Mouse (Mus musculus): ENCODE data around the gene Trappc4. TPM values are rescaled to one million over a fixed set of nuclear protein-coding genes. Genes with fewer than 3 reads are reported as not detected.
"Not testable (repeated sequence)": the region's sequence is repeated elsewhere in the genome, so short reads cannot be mapped to it uniquely, and the experiment has no call there.

Gene Trappc4
- polyA plus RNA-seq, 1 experiment = 169 TPM

DNA sequence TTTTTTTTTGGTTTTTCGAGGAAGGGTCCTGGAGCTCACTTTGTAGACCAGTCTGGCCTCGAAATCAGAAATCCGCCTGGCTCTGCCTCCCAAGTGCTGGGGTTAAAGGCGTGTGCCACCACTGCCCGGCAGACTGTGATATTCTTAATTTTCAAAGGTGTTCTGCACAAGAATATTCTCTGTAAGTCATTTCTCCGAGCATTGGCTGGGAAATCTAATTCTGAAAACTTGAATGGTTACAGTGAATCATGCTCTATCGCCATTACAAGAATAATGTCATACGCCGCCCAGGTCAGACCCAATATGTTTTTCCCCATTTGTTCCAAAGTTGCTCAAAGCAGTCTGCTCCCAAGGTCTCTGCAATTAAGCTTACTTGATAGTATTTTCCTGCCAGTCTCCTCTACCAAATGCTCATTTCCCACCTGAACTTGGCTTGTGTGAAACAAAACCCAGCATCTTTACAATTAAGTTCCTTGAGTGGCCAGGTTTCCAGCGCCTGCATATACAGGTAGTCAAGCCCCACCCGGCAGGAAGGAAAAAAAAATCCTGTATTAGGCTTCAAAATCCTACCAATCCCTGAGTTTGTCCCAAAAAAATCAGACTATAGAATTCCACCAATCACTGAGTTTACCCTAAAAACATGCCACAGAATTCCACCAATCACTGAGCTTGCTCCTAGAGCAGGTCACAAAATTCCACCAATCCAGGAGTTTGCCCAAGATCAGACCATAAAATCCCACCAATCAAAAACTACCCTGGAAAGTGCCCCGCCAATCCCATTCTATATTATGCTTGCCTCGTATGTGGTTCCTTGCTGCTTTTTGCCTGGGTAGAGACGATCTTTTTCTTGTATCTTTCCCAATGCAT is 11.4 kb upstream of the Trappc4 start, which contains the start of gene Ccdc84:
Ccdc84 (minus strand) TSS at position 51 of the 867 bp plus-strand sequence.
- no peak for TF ChIP-seq CTCF (IDR thresholded peaks at IDR 0.05; ENCODE audit: borderline replicate concordance, extremely low read depth, insufficient read depth, insufficient read length)
- TF ChIP-seq POLR2A (IDR thresholded peaks at IDR 0.05; ENCODE audit: borderline replicate concordance, extremely low read depth, insufficient read depth, insufficient read length, poor library complexity, severe bottlenecking) = no peak
- DNase-seq (ENCODE audit: low read depth) = peak; percentile 31

DNA sequence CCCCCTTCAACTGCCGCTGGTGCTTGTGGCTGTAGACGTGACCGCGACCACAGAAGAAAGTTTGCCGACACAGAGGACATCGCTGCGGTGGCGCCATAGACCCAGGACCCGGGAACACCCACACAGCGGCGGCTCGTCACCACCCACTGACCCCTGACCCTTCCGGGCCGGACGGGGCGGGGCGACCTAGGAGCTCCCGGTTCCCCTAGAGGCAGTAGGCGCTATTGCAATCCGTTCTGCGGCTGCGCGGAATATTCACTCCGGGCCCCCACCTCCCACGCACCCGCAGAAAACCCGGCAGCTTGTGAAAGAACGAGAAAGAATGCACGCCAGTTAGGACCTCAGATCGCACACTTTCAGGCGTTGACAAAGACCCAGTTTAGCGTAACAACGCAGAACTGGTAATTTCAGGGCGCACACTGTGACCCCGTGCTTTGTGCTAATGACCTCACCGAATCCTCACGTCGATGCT is 10.5 kb upstream of the Trappc4 start:
- DNase-seq (ENCODE audit: low read depth) = peak; percentile 96
- TF ChIP-seq POLR2A (IDR thresholded peaks at IDR 0.05; ENCODE audit: borderline replicate concordance, extremely low read depth, insufficient read depth, insufficient read length, poor library complexity, severe bottlenecking) (peak; percentile 2; the same call in 1 of the 2 replicates), CTCF (IDR thresholded peaks at IDR 0.05; ENCODE audit: borderline replicate concordance, extremely low read depth, insufficient read depth, insufficient read length) (peak; percentile 88)

DNA sequence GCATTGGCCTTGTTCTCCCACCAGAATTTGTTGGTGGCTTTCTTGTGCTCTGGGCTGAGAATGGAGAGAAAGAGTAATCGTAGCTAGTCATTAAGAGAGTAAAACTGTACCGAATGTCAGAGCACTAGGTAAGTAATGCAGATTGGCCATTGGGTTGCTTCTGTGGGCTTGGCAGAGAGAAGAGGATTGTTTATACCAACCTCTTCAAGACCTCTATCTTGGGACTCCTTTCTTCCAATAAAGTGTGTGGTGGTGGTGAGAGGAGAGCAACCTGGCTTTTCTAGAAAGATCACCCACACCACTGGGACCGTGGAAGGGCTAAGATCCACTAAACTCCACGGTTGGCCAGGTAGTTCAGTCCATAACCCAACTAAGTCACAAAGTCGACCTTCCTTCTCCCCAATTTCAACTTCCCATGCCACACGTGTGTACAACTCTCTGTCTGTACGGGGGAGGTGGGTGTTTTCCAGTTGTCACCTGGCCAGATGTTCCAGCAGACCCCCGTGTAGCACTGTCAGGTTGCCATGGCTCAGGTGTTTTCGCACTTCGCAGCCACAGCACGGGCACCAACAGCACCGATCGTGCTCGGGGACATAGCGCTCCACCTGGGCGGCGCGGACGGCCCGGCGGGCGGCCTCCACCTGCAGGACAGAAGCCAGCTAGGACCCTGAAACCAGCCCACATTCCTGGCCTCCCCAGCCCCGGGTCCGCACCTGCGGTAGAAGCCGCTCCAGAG is 9.9 kb upstream of the Trappc4 start:
- TF ChIP-seq POLR2A (IDR thresholded peaks at IDR 0.05; ENCODE audit: borderline replicate concordance, extremely low read depth, insufficient read depth, insufficient read length, poor library complexity, severe bottlenecking) (no peak), CTCF (IDR thresholded peaks at IDR 0.05; ENCODE audit: borderline replicate concordance, extremely low read depth, insufficient read depth, insufficient read length) (no peak)
- no peak for DNase-seq (ENCODE audit: low read depth)

DNA sequence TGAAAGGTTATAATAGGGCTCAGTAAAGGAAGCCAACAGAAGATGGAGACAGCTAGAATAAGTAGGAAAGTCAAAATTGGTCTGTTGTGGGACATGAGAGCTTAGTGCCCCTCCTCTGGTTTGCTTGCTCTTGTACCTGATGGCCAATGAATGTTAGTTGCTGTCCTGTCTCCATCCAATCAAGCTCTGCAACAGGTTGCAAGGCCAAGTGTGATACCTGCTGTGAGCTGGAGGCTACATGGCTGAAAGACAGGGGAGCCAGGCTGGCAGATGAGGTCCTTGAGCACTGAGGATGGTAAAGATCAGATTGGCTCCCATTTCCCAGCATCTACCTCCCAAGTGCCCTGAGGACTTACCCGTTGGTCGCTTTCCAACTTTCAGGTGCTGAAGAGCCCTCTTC is 5.4 kb upstream of the Trappc4 start:
- DNase-seq (ENCODE audit: low read depth) = no peak
- TF ChIP-seq CTCF (IDR thresholded peaks at IDR 0.05; ENCODE audit: borderline replicate concordance, extremely low read depth, insufficient read depth, insufficient read length) (no peak), POLR2A (IDR thresholded peaks at IDR 0.05; ENCODE audit: borderline replicate concordance, extremely low read depth, insufficient read depth, insufficient read length, poor library complexity, severe bottlenecking) (no peak)

DNA sequence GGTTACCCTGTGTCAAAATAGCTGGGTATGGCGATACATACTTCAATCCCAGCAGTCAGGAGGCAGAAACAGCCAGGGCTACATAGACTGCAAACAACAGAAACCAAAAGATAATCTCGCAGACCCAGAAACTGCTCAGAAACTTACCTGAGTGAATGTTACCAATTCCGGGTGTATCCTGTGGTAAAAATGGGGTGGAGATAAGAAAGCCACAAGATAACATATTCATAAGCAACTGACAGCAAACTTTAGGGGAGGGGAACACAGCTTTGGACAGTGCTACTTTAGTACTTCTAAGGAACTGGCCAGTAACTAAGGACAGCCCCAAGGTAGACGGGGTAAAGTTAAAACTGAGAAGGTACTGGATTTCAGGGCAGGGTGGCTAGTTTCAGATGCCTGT is 4.9 kb upstream of the Trappc4 start:
- DNase-seq (ENCODE audit: low read depth) = no peak
- TF ChIP-seq CTCF (IDR thresholded peaks at IDR 0.05; ENCODE audit: borderline replicate concordance, extremely low read depth, insufficient read depth, insufficient read length) (no peak), POLR2A (IDR thresholded peaks at IDR 0.05; ENCODE audit: borderline replicate concordance, extremely low read depth, insufficient read depth, insufficient read length, poor library complexity, severe bottlenecking) (no peak)

DNA sequence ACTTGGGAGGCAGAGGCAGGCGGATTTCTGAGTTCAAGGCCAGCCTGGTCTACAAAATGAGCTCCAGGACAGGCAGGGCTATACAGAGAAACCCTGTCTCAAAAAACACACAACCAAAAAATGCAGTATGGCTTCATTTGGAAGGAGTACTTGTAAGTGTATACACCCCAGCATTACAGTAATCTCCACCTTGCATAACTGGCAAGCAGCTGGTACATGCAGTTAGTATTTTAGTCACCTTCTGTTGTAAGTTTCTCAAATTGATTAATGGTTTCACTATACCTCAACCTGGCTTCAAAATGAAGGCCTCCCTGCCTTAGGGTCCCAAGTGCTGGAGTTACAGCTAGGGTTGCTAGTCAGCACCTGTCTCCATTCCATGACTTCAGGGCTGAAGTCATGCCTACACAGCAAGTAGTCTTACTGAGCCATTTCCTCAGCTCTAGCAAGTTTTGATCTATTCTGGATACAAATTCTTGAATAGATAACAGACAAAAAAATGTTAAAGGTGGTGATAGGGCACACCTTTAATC is 4.3 kb upstream of the Trappc4 start:
- no peak for TF ChIP-seq CTCF (IDR thresholded peaks at IDR 0.05; ENCODE audit: borderline replicate concordance, extremely low read depth, insufficient read depth, insufficient read length)
- no peak for TF ChIP-seq POLR2A (IDR thresholded peaks at IDR 0.05; ENCODE audit: borderline replicate concordance, extremely low read depth, insufficient read depth, insufficient read length, poor library complexity, severe bottlenecking)
- no peak for DNase-seq (ENCODE audit: low read depth)

DNA sequence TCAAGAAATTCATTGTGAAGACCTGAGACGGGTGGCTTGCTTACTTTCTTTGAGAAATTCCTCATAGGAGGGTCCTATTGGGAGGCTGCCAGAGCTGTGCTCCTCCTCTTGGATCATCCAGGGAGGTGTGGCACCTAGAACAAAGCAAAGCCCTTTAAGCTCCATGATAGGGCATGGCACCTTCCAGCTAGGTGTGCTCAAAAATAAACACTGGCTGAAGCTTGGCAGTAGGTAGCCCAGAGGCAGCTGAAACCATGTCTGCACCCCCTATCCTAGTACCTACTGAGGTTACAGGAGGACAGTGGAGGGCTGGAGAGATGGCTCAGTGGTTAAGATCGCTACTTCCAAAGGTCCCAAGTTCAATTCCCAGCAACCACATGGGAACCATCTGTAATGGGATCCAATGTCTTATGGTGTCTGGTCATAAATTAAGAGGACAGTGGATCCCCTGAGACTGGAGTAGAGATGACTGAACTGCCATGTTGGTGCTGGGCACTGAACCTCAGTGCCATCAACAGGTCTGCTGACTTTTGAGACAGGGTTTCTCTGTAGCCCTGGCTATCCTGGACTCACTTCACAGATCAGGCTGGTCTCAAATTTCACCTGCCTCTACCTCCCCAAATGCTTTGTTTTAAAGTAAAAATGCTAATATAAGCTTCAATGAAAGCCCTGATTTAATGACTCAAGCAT is 3.4 kb upstream of the Trappc4 start:
- no peak for DNase-seq (ENCODE audit: low read depth)
- no peak for TF ChIP-seq CTCF (IDR thresholded peaks at IDR 0.05; ENCODE audit: borderline replicate concordance, extremely low read depth, insufficient read depth, insufficient read length)
- no peak for TF ChIP-seq POLR2A (IDR thresholded peaks at IDR 0.05; ENCODE audit: borderline replicate concordance, extremely low read depth, insufficient read depth, insufficient read length, poor library complexity, severe bottlenecking)

DNA sequence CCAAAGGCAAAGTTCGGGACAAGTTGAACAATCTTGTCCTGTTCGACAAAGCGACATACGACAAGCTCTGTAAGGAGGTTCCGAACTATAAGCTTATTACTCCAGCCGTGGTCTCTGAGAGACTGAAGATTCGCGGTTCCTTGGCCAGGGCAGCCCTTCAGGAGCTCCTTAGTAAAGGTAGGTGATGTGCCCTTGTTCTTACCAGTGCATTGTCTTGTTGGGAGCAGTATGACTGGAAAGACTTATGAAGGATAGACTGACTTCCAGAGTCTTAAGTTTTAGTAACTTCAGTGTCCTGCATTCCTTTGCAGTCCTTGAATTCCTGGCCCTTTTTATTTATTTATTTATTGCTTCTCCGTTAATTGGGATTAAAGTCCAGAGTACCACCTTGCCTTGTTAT is 1.3 kb upstream of the Trappc4 start:
- DNase-seq (ENCODE audit: low read depth) = not testable (repeated sequence)

DNA sequence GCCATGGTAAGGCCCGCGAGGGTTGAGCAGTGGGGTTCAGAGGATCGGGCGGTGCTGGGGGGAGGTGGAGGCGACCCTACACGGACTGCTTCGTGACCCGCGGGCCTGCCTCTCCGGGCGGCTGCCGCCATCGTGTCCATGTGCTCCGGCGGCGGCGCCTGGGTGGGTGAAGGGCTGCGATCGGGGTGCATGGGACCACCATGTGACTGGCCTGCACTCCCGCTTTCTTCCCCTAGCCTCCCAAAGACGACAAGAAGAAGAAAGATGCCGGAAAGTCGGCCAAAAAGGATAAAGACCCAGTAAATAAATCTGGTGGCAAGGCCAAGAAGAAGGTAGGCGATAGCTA is 325 bp upstream of the Trappc4 start:
- no peak for DNase-seq (ENCODE audit: low read depth)

DNA sequence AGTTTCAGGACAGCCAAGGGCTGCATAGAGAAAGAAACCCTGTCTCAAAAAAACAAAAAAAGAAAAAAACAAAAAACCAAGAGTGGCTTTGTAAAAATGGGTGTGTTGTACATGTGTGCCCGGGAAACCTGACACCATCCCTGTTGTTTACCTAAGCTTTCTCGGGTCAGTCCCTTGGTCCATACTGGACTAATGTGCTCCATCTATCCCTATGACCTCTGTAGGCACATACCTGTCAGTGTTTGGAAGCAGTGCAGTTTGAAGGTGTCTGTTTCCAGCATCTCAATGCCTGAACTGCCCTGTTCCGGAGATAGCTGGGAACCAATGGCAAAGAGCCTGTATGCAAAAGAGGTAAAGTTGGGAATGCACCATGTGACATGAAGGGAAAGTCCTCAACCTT is 2.4 kb downstream of the Trappc4 start:
- DNase-seq (ENCODE audit: low read depth) = no peak
- TF ChIP-seq CTCF (IDR thresholded peaks at IDR 0.05; ENCODE audit: borderline replicate concordance, extremely low read depth, insufficient read depth, insufficient read length) (no peak), POLR2A (IDR thresholded peaks at IDR 0.05; ENCODE audit: borderline replicate concordance, extremely low read depth, insufficient read depth, insufficient read length, poor library complexity, severe bottlenecking) (no peak)

More for the DNA sequence above, 325 bp upstream of the Trappc4 start:
- TF ChIP-seq CTCF (IDR thresholded peaks at IDR 0.05; ENCODE audit: borderline replicate concordance, extremely low read depth, insufficient read depth, insufficient read length) = no peak
- TF ChIP-seq POLR2A (IDR thresholded peaks at IDR 0.05; ENCODE audit: borderline replicate concordance, extremely low read depth, insufficient read depth, insufficient read length, poor library complexity, severe bottlenecking) = no peak

DNA sequence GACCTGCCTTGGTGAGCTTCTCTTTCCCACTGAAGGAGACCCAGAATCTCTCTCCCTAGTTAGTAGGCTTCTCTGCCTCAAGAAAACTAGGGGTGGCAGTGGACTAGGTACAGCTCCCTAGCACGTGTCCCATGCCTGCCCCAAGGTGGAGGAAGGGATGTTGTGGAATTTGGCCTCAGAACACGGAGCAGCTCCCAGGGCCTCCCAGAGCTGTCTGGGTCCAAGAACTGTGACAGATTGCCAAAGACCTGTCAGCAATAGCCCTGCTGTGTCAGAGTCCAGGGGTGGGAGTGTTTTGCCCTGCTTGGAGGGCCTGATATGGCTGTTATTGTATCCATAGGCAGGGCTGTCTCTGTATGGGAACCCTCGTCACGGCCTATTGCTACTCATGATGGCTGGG is 6.3 kb downstream of the Trappc4 start:
- no peak for DNase-seq (ENCODE audit: low read depth)
- TF ChIP-seq CTCF (IDR thresholded peaks at IDR 0.05; ENCODE audit: borderline replicate concordance, extremely low read depth, insufficient read depth, insufficient read length) (no peak), POLR2A (IDR thresholded peaks at IDR 0.05; ENCODE audit: borderline replicate concordance, extremely low read depth, insufficient read depth, insufficient read length, poor library complexity, severe bottlenecking) (no peak)
